Mouse (Mus musculus): ENCODE data around the gene B3gntl1. TPM values are rescaled to one million over a fixed set of nuclear protein-coding genes. Genes with fewer than 3 reads are reported as not detected.

The B3gntl1 gene
- polyA plus RNA-seq, 1 experiment from 2014 or later: 6.8 TPM

GRCm38 (mm10) chr11:121658151-121658550 lies 14.8 kb downstream of the B3gntl1 start:
- no peak overlapping the region for H3K4me2 ChIP-seq (ENCODE audit: low read depth, low read length)
- H3K9me3 ChIP-seq (ENCODE audit: control insufficient read depth, low read length): no peaks in the 10 kb centered on the region
- H3K36me3 ChIP-seq (ENCODE audit: control insufficient read depth, insufficient read depth, low read length): no peaks in the 10 kb centered on the region
- H3K27ac ChIP-seq (replicated peaks; ENCODE audit: low read depth, low read length): no peak overlapping the region
- H3K27me3 ChIP-seq (replicated peaks; ENCODE audit: control insufficient read depth, insufficient read depth, low read length): no peaks in the 10 kb centered on the region
- no peak overlapping the region for H3K9ac ChIP-seq (ENCODE audit: low read depth, low read length)
- DNase-seq (ENCODE audit: low spot score) (no peak), ATAC-seq (ENCODE audit: low read depth) (no peak)
- H3K4me1 ChIP-seq (ENCODE audit: control insufficient read depth, insufficient read depth, low read length): peaks cover 1% of the 10 kb centered on the region
- no peak overlapping the region for H3K4me3 ChIP-seq (ENCODE audit: low read depth, low read length)
- WGBS: 58% methylated on average over 1 of the region's 1 CpGs

- H3K9me3 ChIP-seq (ENCODE audit: control insufficient read depth, low read length): no peaks in the 10 kb centered on the region
- H3K27me3 ChIP-seq (replicated peaks; ENCODE audit: control insufficient read depth, insufficient read depth, low read length): no peaks in the 10 kb centered on the region
- DNase-seq (ENCODE audit: low spot score) (no peak), ATAC-seq (ENCODE audit: low read depth) (no peak)
- H3K36me3 ChIP-seq (ENCODE audit: control insufficient read depth, insufficient read depth, low read length): 0 out of 2 replicates have a peak, but pooled peaks cover 4% of the 10 kb centered on the region
- H3K4me1 ChIP-seq (ENCODE audit: control insufficient read depth, insufficient read depth, low read length): peaks cover 5% of the 10 kb centered on the region
- H3K9ac ChIP-seq (ENCODE audit: low read depth, low read length): no peak overlapping the region
- H3K27ac ChIP-seq (replicated peaks; ENCODE audit: low read depth, low read length): no peak overlapping the region
- no peak overlapping the region for H3K4me3 ChIP-seq (ENCODE audit: low read depth, low read length)
- 83% methylated on average over 6 of the region's 6 CpGs for WGBS
- no peak overlapping the region for H3K4me2 ChIP-seq (ENCODE audit: low read depth, low read length)
These were observed 17.0 kb downstream of the B3gntl1 start for GRCm38 (mm10) chr11:121655807-121656511.

- 78% methylated on average over 6 of the region's 6 CpGs for WGBS
- H3K9me3 ChIP-seq (ENCODE audit: control insufficient read depth, low read length): no peaks in the 10 kb centered on the region
- ATAC-seq (ENCODE audit: low read depth): no peak
- H3K36me3 ChIP-seq (ENCODE audit: control insufficient read depth, insufficient read depth, low read length): peaks cover 9% of the 10 kb centered on the region; the same call in 1 of the 2 replicates
- no peak overlapping the region for H3K27ac ChIP-seq (replicated peaks; ENCODE audit: low read depth, low read length)
- H3K9ac ChIP-seq (ENCODE audit: low read depth, low read length): no peak overlapping the region
- H3K4me1 ChIP-seq (ENCODE audit: control insufficient read depth, insufficient read depth, low read length): peaks cover 5% of the 10 kb centered on the region
- H3K4me2 ChIP-seq (ENCODE audit: low read depth, low read length): no peak overlapping the region
- no peak for DNase-seq (ENCODE audit: low spot score)
- H3K4me3 ChIP-seq (ENCODE audit: low read depth, low read length): no peak overlapping the region
- no peaks in the 10 kb centered on the region for H3K27me3 ChIP-seq (replicated peaks; ENCODE audit: control insufficient read depth, insufficient read depth, low read length)
These were observed 17.7 kb downstream of the B3gntl1 start for GRCm38 (mm10) chr11:121655166-121655806.

- 39% methylated on average over 9 of the region's 9 CpGs for WGBS
- no peak overlapping the region for H3K9ac ChIP-seq (ENCODE audit: low read depth, low read length)
- H3K27me3 ChIP-seq (replicated peaks; ENCODE audit: control insufficient read depth, insufficient read depth, low read length): no peaks in the 10 kb centered on the region
- no peaks in the 10 kb centered on the region for H3K9me3 ChIP-seq (ENCODE audit: control insufficient read depth, low read length)
- DNase-seq (ENCODE audit: low spot score): peak; percentile 60
- H3K4me2 ChIP-seq (ENCODE audit: low read depth, low read length): no peak overlapping the region
- H3K4me1 ChIP-seq (ENCODE audit: control insufficient read depth, insufficient read depth, low read length): peaks cover 5% of the 10 kb centered on the region
- H3K27ac ChIP-seq (replicated peaks; ENCODE audit: low read depth, low read length): peak overlapping the region; percentile 65; the same call in 1 of the 2 replicates
- peaks cover 13% of the 10 kb centered on the region; the same call in 1 of the 2 replicates for H3K36me3 ChIP-seq (ENCODE audit: control insufficient read depth, insufficient read depth, low read length)
- peak; percentile 44; the same call in 1 of the 2 replicates for ATAC-seq (ENCODE audit: low read depth)
- no peak overlapping the region for H3K4me3 ChIP-seq (ENCODE audit: low read depth, low read length)
These were observed 18.5 kb downstream of the B3gntl1 start for GRCm38 (mm10) chr11:121654406-121654945.

- Histone ChIP-seq H3K27ac (replicated peaks; ENCODE audit: low read depth, low read length) (peak overlapping the region; percentile 65; the same call in 1 of the 2 replicates), H3K27me3 (replicated peaks; ENCODE audit: control insufficient read depth, insufficient read depth, low read length) (no peaks in the 10 kb centered on the region), H3K4me3 (ENCODE audit: low read depth, low read length) (no peak overlapping the region), H3K4me2 (ENCODE audit: low read depth, low read length) (no peak overlapping the region), H3K9ac (ENCODE audit: low read depth, low read length) (no peak overlapping the region), H3K36me3 (ENCODE audit: control insufficient read depth, insufficient read depth, low read length) (peaks cover 16% of the 10 kb centered on the region; the same call in 1 of the 2 replicates), H3K4me1 (ENCODE audit: control insufficient read depth, insufficient read depth, low read length) (peaks cover 5% of the 10 kb centered on the region), H3K9me3 (ENCODE audit: control insufficient read depth, low read length) (no peaks in the 10 kb centered on the region)
- DNase-seq (ENCODE audit: low spot score): no peak
- 84% methylated on average over 4 of the region's 4 CpGs for WGBS
- ATAC-seq (ENCODE audit: low read depth): no peak
These were observed 19.3 kb downstream of the B3gntl1 start for GRCm38 (mm10) chr11:121653631-121654030.

GRCm38 (mm10) chr11:121652547-121653305 lies 20.2 kb downstream of the B3gntl1 start:
- Histone ChIP-seq H3K27me3 (replicated peaks; ENCODE audit: control insufficient read depth, insufficient read depth, low read length) (no peaks in the 10 kb centered on the region), H3K4me3 (ENCODE audit: low read depth, low read length) (no peak overlapping the region), H3K27ac (replicated peaks; ENCODE audit: low read depth, low read length) (0 out of 2 replicates have a peak overlapping the region, but pooled peaks have one; percentile 3), H3K4me2 (ENCODE audit: low read depth, low read length) (no peak overlapping the region), H3K9ac (ENCODE audit: low read depth, low read length) (no peak overlapping the region), H3K4me1 (ENCODE audit: control insufficient read depth, insufficient read depth, low read length) (peaks cover 5% of the 10 kb centered on the region), H3K36me3 (ENCODE audit: control insufficient read depth, insufficient read depth, low read length) (peaks cover 16% of the 10 kb centered on the region; the same call in 1 of the 2 replicates), H3K9me3 (ENCODE audit: control insufficient read depth, low read length) (no peaks in the 10 kb centered on the region)
- DNase-seq (ENCODE audit: low spot score) (peak; percentile 72), ATAC-seq (ENCODE audit: low read depth) (no peak)
- WGBS: 52% methylated on average over 10 of the region's 10 CpGs

- peaks cover 5% of the 10 kb centered on the region for H3K4me1 ChIP-seq (ENCODE audit: control insufficient read depth, insufficient read depth, low read length)
- H3K9me3 ChIP-seq (ENCODE audit: control insufficient read depth, low read length): no peaks in the 10 kb centered on the region
- 89% methylated on average over 5 of the region's 5 CpGs for WGBS
- H3K4me2 ChIP-seq (ENCODE audit: low read depth, low read length): no peak overlapping the region
- no peaks in the 10 kb centered on the region for H3K27me3 ChIP-seq (replicated peaks; ENCODE audit: control insufficient read depth, insufficient read depth, low read length)
- ATAC-seq (ENCODE audit: low read depth): no peak
- no peak overlapping the region for H3K4me3 ChIP-seq (ENCODE audit: low read depth, low read length)
- H3K9ac ChIP-seq (ENCODE audit: low read depth, low read length): no peak overlapping the region
- no peak overlapping the region for H3K27ac ChIP-seq (replicated peaks; ENCODE audit: low read depth, low read length)
- peaks cover 16% of the 10 kb centered on the region; the same call in 1 of the 2 replicates for H3K36me3 ChIP-seq (ENCODE audit: control insufficient read depth, insufficient read depth, low read length)
- no peak for DNase-seq (ENCODE audit: low spot score)
These were observed 21.0 kb downstream of the B3gntl1 start for GRCm38 (mm10) chr11:121651983-121652382.

GRCm38 (mm10) chr11:121651556-121651955 lies 21.4 kb downstream of the B3gntl1 start:
- H3K9me3 ChIP-seq (ENCODE audit: control insufficient read depth, low read length): no peaks in the 10 kb centered on the region
- no peak overlapping the region for H3K9ac ChIP-seq (ENCODE audit: low read depth, low read length)
- no peak for ATAC-seq (ENCODE audit: low read depth)
- H3K36me3 ChIP-seq (ENCODE audit: control insufficient read depth, insufficient read depth, low read length): peaks cover 16% of the 10 kb centered on the region; the same call in 1 of the 2 replicates
- no peak overlapping the region for H3K27ac ChIP-seq (replicated peaks; ENCODE audit: low read depth, low read length)
- H3K4me3 ChIP-seq (ENCODE audit: low read depth, low read length): no peak overlapping the region
- peaks cover 5% of the 10 kb centered on the region for H3K4me1 ChIP-seq (ENCODE audit: control insufficient read depth, insufficient read depth, low read length)
- H3K4me2 ChIP-seq (ENCODE audit: low read depth, low read length): no peak overlapping the region
- DNase-seq (ENCODE audit: low spot score): no peak
- H3K27me3 ChIP-seq (replicated peaks; ENCODE audit: control insufficient read depth, insufficient read depth, low read length): no peaks in the 10 kb centered on the region
- 95% methylated on average over 9 of the region's 9 CpGs for whole genome bisulfite sequencing

Measured in embryonic facial prominence, embryonic 14.5 days (tissue).